Mouse (Mus musculus): ENCODE results near the gene Frem2. TPM values are rescaled to one million over a fixed set of nuclear protein-coding genes. Genes with fewer than 3 reads are reported as not detected.

The Frem2 gene
- 3.1 and 3.5 TPM in 2 replicates for polyA plus RNA-seq (2012; rRNA removed)

DNA sequence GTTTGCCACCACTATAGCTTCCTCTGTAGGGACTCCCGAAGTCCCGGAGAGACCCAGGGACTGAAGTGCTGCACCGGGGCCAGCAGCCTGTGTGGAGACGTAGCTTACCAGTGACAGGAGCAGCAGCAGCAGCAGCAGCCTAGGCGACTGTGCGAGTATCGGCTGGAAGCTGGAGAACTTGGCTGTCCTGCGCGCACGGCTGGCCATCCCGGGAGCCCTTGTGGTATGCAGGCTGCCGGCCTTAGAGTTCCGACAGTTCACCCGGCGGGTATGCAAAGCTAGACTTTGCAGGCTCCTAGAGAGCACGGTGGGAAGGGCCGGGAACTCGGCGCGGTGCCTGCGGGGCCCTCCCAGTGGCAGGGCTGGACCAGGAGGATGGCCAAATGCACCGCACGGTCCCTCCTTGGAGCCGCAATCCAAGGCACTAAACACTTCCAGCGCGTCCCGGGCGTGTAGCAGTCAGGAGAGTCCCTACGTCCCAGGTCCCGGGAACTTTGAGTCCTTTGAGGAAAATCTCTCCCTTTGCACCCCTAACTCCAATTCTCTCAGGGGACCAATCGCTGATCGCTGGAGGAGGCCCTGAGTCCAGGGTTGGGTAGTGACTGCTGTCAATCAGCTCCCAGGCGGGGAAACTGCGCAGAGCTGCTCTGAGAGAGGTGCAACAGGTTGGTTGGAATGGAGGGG is at the start of gene Frem2:
Frem2 (minus strand) TSS at position 478 of the 684 bp plus-strand sequence.

DNA sequence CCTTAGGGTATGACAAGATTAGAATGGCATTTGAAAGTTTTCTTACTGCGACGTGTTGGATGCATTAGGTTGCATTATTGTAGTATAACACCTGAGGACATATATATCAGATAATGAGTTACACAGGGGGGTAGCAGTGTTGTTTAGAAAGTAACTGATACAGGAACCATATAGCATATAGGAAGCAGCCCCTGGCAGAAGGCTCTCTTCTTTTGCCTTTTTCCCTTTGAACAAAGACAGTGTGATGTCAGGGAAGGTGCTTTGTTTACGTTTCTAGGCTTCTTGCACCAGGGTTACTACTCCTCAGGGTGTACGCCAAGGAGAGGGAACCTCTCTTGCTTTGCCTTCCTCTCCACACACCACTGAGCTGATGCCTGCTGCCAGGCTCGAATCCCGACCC is 168.8 kb downstream of the Frem2 start, which contains the start of gene Stoml3:
Stoml3 (plus strand) TSS at position 301 of the 400 bp plus-strand sequence.

Other genes with a start within 250 kb of the Frem2 start
- 3.0 and 4.5 TPM in 2 replicates for gene Nhlrc3, start 194.0 kb downstream of the Frem2 start, polyA plus RNA-seq (2012; rRNA removed)
- 14.1 and 15.6 TPM in 2 replicates for gene Proser1, start 193.7 kb downstream of the Frem2 start, polyA plus RNA-seq (2012; rRNA removed)
- gene Stoml3, start 168.7 kb downstream of the Frem2 start, polyA plus RNA-seq (2012; rRNA removed), result not detected in 2 replicates
- not detected in 2 replicates for gene Gm10985, start 187.7 kb upstream of the Frem2 start, polyA plus RNA-seq (2012; rRNA removed)
- 1.3 and 2.5 TPM in 2 replicates for gene Ufm1, start 206.5 kb upstream of the Frem2 start, polyA plus RNA-seq (2012; rRNA removed)

All from stomach, adult 2 months (tissue).